ENCODE assay signal across 2 mouse cellular contexts in genomic region chr5:113812638-113813037, GRCm38 (mm10).
A peak's percentile ranks its signal among the peaks of the same experiment; 100 is the strongest.
TF ChIP-seq lines count a peak whose summit lies in the region.

No protein-coding gene starts in this region.

TF ChIP-seq in CH12.LX, 34 proteins besides CTCF, POLR2A, EP300 and RAD21 (continued from another document):
- TF ChIP-seq BHLHE40 (IDR thresholded peaks at IDR 0.05; ENCODE audit: low read depth, low read length), result no peak
- TF ChIP-seq SMC3 (IDR thresholded peaks at IDR 0.05; ENCODE audit: low read depth, low read length), result no peak
- TF ChIP-seq KAT2A (IDR thresholded peaks at IDR 0.05; ENCODE audit: insufficient replicate concordance, low read length), result no peak
- no peak for TF ChIP-seq MAX (IDR thresholded peaks at IDR 0.05; ENCODE audit: low read length)
- no peak for TF ChIP-seq IRF4 (IDR thresholded peaks at IDR 0.05; ENCODE audit: low read depth, low read length)
- TF ChIP-seq E2F4 (IDR thresholded peaks at IDR 0.05; ENCODE audit: insufficient replicate concordance, low read depth, low read length), result no peak
- no peak for TF ChIP-seq GABPA (IDR thresholded peaks at IDR 0.05; ENCODE audit: insufficient replicate concordance, low read depth, low read length)
- TF ChIP-seq NELFE (IDR thresholded peaks at IDR 0.05; ENCODE audit: low read depth, low read length), result no peak
- no peak for TF ChIP-seq SIN3A (IDR thresholded peaks at IDR 0.05; ENCODE audit: low read length)
- no peak for TF ChIP-seq MAFK (IDR thresholded peaks at IDR 0.05; ENCODE audit: insufficient replicate concordance, low read length)
- TF ChIP-seq ZMIZ1 (IDR thresholded peaks at IDR 0.05; ENCODE audit: low read depth, low read length), result no peak
- TF ChIP-seq MYC (IDR thresholded peaks at IDR 0.05; ENCODE audit: low read depth, low read length), result no peak

TF ChIP-seq in MEL, 35 proteins besides CTCF, POLR2A, EP300 and RAD21 (continued from another document):
- no peak for TF ChIP-seq ETS1 (IDR thresholded peaks at IDR 0.05; ENCODE audit: low read depth, low read length)
- no peak for TF ChIP-seq CHD2 (IDR thresholded peaks at IDR 0.05; ENCODE audit: low read length)
- no peak for TF ChIP-seq UBTF (IDR thresholded peaks at IDR 0.05; ENCODE audit: borderline replicate concordance, insufficient read depth, low read depth, low read length)
- peak; percentile 49; the same call in 1 of the 2 replicates for TF ChIP-seq GATA1 (IDR thresholded peaks at IDR 0.05; ENCODE audit: low read depth, low read length)
- peak; percentile 94 for TF ChIP-seq RCOR1 (IDR thresholded peaks at IDR 0.05; ENCODE audit: low read depth, low read length)
TF ChIP-seq in MEL: peak in this region for 3.
